Mouse (Mus musculus) kidney, adult 2 months (tissue): ENCODE measurements around the gene S100a8.

ENCODE experiments used
- CTCF ChIP-seq: fragments of 200-500 bp; conservative IDR thresholded peaks from 2 replicates; pipeline ENCODE4 v1.5.1; 2011; ENCODE audit warnings: low read depth, mild to moderate bottlenecking, control low read depth, low read length, moderate library complexity, mixed read lengths; ENCODE audit not compliant: insufficient read depth, insufficient read length
- POLR2A ChIP-seq: fragments of 200-500 bp; IDR thresholded peaks from one replicate; pipeline ENCODE4 v1.6.1; 2011; ENCODE audit warnings: low read depth, low read length, control low read depth

DNA sequence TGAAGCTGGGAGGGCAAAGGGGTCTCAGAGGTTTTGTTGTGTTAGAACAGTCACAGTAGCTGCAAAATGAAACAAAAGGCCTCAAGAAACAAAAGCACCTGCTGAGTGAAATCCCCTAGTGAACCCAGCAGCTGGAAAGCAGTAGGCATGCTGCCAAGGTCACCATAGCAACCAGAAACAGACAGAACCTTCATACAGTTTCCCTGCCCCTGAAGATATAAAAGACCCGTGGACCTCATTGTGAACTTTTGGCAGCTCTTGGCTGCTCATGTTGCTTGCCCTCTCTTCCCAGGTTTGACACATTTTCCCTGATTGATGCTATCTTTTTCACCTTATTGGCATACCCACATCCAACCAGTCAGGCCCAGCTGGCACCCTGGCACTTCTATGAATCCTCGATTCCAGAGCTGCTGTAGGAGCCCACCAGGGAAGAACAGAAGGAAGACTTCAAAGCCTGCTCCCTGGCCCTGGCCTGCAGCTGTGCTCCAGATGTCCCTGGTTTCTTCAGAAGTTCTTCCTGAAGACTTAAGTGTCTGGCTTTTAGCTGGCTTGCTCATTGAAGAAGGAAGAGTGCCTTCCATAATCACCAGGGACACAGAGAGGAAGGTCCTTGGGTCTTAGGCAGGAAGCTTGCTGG lies 45.2 kb upstream of the S100a8 start:
- no peak for TF ChIP-seq CTCF
- no peak for TF ChIP-seq POLR2A
